Mouse (Mus musculus): ENCODE measurements at regions not wholly inside any gene's neighbourhood (a gene's known extent, or its start where the extent isn't known, plus 50 kb on each side); places are given as distances from the start of the nearest gene placed in this dataset.

- DNase-seq (ENCODE audit: low spot score) = peak; percentile 12
Observed at GRCm38 (mm10) chr4:4875257-4875656, 82.1 kb upstream of the Impad1 start.

GRCm38 (mm10) chr4:4858345-4858744 is 65.2 kb upstream of the Impad1 start:
- no peak for DNase-seq (ENCODE audit: low spot score)

All from layer of hippocampus, adult 11-12 months (tissue).